Mouse (Mus musculus) retina, embryonic 14.5 days (tissue): ENCODE data around the gene Tut7.
"Not testable (repeated sequence)": the region's sequence is repeated elsewhere in the genome, so short reads cannot be mapped to it uniquely, and the experiment has no call there.

Experiments
- DNase-seq: peaks from one replicate; pipeline ENCODE4 v3.0.0-alpha.2; 2015; ENCODE audit warnings: low spot score

Gene Tut7

DNA sequence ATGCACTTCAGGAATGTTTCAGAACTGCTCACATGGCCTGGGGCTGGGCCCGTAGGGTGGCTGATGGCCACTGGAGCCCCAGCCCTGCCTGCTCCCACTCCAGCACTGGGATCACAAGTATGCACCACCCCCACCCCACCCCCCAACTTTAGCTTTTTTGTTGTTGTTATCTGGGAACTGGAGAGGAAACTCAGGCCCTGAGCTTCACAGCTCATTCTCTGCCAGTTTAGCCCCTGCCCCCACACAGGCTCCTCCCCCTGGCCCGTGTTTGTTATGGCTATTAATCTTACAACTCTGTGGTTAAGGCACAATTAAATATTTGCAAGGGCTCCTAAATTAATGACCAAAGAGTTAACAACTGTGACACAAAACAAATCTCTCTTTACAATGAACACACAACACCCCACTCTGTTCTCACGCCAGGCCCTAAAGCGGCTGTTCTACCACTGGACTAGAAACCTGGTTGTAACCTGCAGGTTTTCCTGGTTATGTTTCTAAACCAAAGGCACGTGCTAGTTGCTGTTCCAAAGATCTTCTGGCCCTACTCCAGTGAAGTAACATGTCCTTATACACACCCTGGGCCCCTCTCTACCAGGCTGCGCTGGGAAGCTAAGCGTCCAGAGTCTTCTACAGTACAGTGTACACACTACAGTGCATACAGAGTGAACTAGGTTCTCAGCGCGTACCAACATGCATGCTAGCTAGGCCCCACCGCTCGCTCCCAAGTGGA, 56.0 kb downstream of the Tut7 start:
- no peak for DNase-seq

DNA sequence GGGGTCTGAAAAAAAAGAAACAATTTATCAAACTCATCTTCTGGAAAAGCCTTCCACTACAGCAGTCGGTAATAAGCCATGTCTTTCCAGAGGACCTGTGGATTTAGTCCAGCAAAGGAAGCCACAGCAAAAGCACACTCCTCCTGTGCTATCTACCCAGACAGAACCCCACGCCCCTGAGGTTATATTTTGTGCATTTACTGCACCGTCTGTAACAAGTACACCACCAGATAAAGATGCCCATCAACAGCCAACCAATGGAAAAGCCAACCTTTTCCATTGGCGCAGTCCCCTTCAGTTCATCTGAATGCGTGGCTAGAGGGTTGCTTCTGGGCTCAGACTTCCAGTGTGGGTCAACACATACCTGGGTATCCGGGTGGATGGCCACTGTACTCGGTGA, 60.2 kb downstream of the Tut7 start:
- DNase-seq = no peak

DNA sequence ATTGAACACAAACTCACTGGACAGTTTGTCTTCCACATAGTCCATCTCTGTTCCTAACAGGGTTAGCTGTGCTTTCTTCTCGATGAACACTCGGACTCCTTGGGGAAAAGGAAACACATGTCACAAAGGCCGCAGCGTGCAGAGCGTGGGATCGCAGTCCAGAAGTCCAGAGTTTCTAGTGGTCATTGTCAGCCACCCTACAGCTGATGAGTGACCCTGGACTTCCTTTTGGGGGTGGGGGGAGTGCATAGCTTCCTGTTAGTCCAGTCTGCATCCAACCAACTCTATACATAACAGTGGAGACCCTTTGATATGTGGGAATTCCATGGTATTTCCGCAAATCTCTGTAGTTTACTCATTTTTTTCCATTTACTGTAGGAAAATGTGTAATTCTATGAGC, 66.0 kb downstream of the Tut7 start:
- no peak for DNase-seq

DNA sequence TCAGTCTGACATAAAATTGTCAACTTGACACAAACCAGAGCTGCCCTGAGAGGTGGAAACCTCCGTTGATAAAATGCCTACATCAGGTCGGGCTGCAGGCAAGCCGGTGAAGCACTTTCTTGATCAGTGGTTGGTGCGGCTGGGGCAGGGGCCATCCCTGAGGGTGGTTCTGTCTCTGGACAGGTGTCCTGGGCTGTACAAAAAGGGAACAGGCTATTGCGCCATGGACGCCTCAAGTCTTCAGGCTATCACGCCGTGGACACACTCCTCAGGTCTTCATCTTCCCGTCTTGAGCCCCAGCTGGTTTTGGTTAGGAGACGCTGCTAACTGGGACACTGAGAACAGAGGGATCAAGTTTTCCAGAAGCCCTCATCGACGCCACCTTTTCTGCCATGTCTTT, 72.6 kb downstream of the Tut7 start:
- no peak for DNase-seq

DNA sequence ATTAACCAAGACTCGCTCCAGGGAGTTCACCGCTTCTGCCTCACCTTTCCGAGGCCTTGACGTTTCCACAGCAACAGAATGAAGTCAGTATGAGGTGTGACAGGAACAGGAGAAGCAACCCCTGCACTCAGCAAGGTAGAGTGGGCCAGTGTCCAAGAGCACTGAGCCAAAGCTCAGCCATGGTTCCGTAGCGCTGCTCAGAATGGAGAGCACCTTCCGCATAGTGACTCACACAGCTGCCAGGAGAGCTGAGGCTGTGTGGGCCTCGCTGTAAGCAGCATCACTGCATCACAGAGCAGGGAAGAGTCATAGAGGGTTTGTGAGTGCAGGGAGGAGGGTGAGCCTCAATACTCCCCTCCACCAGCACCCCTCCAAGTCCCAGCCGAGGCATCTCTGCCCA, 76.2 kb downstream of the Tut7 start, which contains the start of gene 1700014D04Rik:
Gene 1700014D04Rik, minus strand, starts transcription at position 42 of the 400 bp plus-strand sequence.
- DNase-seq = no peak

DNA sequence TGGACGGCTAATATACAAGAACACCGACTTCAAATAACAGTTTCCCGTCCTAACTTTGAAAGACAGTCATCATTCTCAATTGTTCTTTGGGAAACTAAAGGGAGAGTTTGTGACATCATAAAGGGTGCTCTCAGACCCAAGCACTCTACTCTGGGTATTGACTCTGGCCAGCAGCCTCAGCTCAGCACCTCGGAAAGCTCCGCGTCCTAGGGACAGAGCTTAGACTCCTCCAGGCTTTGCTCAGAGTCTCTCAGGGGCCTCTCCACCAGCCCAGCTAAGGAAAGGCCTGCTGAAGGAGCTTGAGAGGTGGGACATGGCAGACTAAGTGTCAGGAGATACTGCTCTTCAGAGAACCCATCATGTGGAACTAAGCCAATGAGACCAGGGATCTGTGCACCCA, 76.8 kb downstream of the Tut7 start:
- no peak for DNase-seq

DNA sequence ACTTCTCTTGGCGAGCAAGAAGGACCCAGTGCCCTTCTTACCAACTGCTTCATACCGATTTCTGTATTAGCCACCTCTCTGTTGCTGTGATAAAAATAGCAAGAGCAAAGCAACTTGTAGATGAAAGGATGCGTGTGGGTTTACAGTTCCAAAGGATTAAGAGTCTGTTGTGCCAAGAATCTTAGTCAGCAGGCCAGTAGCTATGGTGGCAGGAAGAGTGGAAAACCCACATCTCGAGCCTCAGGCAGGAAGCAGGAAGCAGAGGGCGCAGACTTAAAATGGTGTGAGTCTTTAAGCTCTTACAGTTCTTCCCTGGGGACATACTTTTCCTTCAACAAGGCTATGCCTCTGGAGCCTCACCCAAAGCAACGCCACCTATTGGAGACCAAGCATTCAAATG, 77.5 kb downstream of the Tut7 start:
- DNase-seq = no peak

DNA sequence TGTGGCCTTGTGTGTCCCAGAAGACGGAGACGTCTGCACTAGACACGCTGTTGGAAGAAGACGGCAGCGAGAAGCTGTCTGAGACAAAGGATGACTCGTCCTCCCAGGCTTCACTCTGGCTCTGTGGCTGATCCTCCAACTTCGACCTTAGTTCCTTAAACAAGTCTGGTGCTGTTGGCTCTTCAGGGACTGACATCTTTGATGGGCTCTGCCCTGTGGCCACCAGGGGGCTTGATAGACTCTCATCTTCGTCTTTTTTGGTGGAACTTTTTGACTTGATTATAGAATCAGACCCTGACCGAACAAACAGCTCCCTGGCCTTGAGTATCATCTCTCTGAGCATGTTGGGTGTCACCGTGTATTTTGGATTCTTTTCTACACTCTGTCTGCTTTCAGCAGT, 81.2 kb downstream of the Tut7 start:
- peak; percentile 20 for DNase-seq

DNA sequence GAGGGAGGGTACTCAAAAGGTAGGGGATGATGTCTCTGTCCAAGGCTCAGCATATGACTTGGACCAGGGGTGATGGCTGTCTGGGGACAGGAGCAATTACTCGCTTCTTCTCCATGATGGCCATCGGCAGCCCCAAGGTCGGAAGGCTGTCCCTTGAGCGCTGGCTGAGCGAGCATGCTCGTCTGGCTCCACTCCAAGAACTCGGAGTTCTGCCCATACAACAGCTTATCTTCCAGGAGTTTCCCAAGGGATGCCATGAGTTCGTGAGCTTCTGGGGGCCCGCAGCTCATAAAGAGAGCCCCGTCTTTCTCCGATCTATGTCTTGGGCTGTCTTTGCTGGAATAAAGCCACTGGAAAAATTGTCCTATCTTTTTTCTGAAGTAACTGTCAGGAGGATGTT, 81.9 kb downstream of the Tut7 start:
- DNase-seq = no peak

DNA sequence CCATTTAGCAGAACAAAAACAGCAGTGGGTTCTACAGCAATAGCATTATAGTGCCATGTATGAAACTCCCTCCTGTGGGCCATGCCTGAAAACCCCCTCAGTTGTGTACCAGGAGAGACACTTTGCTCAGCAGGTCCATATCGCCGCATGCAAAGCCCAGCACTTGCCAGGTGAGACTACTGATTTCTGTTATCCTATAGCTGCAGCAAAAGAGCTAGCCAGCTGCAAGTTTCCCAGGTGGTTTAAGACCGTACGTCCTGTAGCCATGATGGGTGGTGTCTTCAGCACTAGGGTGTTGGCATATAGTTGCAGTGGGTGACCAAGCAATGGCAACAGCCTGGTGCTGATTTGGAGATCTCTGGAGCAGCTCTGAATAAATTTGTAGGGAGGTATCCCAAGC, 83.5 kb downstream of the Tut7 start:
- DNase-seq = no peak

DNA sequence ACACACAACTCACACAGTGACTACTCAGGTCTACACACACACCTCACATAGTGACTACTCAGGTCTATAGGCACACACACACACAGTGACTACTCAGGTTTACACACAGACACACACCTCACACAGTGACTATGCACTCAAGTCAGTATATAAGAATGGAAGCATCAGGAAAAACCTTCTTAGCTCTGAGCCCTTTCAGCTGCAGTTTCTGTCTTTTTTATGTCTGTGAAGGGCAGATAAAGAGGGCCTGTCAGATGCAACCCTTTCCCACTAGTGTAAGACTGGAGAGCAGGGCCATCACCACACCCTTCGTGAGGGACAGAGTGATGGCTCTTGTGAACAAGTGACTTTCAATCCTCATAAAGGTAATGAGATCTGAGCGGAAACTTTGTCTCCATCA, 84.5 kb downstream of the Tut7 start:
- DNase-seq = no peak

DNA sequence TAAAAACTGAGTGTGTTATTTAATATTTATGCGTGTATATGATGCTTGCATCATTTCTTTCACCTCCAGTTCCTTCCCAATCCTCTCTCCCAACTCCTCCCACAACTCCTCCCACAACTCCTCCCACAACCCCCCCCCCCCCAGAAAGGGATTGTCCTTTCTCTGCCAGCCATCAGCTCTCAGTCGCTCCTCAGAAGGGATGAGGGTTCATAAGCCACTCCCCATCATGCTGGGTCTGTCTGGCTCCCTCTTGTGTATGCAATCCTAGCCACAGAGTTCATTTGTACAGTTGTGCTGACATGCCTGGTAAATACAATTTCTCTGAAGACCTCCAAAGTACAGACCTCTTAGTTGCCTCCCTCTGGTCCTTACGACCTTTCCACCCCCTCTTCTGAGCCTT, 87.8 kb downstream of the Tut7 start:
- DNase-seq = peak; percentile 38

DNA sequence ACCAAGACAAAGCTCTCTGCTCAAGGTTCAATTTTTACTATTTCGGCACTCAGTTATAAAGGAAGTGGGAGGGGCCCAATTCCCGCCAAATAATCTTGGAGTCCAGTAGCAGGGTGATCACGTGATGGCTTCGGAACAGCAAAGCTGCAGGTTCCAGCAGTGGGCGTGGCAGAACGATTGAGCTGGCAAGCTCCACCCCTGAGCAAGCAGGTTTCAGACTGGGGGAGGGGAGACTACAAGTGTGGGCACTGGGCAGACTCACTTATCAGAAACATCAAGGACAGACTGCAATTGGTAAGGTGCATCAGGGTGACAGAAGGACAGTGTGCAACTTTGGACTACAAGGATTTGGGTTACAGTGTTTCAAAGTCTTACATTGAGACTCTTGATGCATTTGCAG, 88.6 kb downstream of the Tut7 start:
- not testable (repeated sequence) for DNase-seq

DNA sequence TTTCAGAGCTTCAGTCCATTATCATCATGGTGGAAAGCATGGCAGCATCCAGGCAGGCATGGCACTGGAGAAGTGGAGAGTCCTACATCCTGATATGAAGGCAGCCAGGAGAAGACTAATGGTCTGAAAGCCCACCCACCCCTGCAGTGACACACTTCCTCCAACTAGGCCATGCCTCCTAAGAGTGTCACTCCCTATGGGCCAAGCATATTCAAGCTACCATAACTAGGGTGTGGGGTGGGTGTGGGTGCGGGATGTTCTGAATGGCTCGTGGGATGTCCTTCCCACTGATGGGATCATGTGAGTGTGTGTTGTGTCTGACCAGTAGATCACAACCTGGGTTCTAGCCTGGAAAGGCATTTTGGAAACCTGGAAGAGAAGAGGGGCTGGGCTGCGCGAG, 89.0 kb downstream of the Tut7 start:
- DNase-seq = no peak

DNA sequence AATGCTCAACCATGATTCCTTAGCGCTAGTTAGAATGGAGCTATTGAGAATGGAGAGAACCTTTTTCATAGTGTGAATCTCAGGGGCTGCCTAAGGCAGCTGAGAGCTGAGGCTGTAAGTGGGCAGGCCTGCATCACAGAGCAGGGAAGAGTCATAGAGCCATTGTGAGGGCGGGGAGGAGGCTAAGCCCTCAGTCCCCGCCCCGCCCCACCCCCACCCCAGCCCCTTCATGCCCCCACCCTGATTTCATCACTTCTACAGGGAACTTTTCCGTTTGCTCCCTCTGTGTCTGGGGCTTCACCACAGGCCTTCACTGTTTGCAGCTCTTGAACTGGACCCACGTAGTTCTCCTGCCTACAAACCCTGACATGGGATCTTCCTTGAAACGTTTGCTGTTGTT, 91.3 kb downstream of the Tut7 start, which contains the start of gene Spata31d1d:
Gene Spata31d1d, minus strand, starts transcription at position 101 of the 400 bp plus-strand sequence.
- DNase-seq = no peak

DNA sequence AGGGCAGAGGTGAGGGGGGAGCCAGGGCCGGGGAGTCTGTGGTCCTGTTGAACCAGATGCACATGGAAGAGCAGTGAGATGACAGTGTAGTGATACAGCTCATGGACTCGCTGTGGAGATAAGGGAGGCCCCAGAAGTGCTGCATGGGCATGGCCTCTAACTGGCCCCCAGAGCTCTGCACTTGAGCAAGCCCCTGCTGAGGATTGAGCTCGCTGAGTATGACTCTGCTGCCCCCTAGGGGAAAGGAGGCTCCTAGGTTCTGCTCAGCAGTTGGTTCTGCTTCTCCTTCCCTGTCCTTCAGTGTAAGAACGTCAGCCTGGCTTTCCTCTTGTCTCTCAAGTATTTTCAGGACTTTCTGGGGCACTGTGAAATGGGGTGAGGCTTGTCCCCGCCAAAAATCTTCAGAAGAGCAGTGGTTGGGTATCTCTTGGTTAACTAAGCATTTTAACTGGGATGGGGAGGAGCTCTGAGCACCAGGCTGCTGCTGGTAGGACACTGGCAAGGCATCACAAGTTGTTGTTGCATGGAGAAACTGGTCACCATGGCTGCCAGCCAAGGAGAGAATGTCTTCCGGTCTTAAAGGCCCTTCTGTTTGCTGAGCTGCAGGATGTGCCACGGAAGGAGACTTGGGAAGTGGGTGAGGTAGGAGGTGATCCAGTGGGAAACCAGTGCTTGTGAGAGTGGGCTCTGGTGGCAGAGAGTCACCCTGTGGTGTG, 94.4 kb downstream of the Tut7 start:
- peak; percentile 94 for DNase-seq

DNA sequence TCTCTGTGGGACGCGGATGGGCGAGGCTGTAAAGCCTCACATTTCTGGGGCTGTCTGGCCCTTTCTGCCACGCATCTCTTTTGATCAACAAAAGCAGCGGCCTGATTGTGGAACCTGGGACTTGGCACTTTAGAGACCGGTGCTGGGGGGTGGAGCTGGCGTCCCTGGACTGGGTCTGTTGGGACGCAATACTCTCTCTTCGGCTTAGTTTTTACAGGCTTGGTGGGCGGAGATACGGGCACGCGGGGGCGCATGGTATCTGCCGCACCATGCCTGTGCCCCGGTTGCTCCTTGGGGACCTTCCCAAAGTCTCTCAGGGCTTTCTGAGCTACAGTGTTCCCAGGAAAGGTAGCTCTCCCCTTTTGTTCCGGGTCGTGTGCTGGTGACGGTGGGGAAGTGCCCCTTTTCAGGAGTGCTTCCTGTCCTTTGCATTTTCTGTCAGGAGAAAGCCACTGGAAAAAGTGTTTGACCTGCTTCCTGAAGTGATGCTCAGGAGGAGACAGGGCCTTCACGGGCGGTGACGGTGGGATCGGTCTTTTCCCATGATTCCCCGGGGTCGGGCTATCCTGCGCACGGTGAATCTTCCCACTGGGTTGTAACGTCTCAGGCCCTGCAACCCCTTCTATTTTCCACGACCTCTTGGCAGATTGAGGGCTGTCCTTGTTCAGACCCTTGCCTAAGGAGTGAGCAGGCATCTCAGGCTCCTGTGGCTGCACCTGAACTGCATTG, 96.6 kb downstream of the Tut7 start:
- DNase-seq = no peak

DNA sequence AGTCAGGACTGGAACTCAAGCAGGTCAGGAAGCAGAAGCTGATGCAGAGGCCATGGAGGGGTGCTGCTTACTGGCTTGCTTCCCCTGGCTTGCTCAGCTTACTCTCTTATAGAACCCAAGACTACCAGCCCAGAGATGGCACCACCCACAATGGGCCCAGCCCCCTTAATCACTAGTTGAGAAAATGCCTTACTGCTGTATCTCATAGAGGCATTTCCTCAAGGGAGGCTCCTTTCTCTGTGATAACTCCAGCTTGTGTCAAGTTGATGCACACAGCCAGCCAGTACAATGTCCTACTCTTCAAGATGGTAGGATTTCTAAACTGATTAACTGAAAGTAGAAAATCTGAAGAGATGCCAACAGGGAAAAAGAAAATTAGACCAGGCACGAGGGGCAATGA, 100.9 kb downstream of the Tut7 start:
- not testable (repeated sequence) for DNase-seq
